Mouse (Mus musculus): ENCODE results near the gene Gm49416. TPM values are rescaled to one million over a fixed set of nuclear protein-coding genes. Genes with fewer than 3 reads are reported as not detected.

Gene Gm49416
- polyA plus RNA-seq, 1 experiment from 2014 or later = not detected

DNA sequence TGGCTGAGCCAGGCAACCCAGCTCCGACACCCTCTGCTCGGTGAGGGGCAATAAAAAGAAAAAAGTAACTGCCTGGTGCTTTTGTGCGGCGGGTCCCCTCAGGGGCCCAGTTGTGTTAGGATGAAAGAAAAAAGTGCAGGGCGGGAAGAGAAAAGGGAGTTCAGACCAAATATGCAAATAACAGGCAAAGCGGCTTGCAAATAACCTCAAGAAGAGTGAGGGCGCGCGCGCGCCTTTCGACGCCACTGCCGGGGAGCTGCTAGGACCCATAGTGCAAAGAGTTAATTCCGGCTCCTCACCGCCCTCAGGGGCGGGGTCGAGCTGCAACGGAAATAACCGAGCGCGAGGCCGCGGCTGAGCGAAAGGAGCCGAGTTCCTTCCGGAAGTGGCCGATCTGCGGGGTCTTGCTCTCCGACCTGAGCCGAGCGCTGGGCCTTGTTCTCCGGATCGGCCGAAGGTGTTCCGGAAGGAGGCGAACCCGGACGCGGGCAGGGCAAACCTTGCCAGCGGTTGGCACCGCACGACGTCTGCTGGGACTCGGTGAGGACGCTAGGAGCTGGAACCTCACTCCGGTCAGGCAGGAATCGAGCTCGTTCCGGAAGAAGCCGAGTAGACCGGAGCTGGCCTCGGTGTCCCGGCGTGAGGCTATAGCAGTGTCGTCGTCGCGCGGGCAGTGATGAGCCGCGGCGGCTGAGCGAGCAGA is 52.9 kb downstream of the Gm49416 start, which contains the start of gene Mta2:
Gene Mta2 (plus strand): TSS at position 361 of the 703 bp plus-strand sequence.
- H3K4me2 ChIP-seq = peak within 1 kb of the TSS; percentile 72
- H3K36me3 ChIP-seq = peaks cover 54% of the 10 kb centered on the region
- WGBS = under 1% methylated on average over 64 of the region's 64 CpGs
- H3K27ac ChIP-seq (ENCODE audit: poor library complexity, severe bottlenecking) = peak within 1 kb of the TSS; percentile 97
- H3K9me3 ChIP-seq (replicated peaks) = no peaks in the 10 kb centered on the region
- peak within 1 kb of the TSS; percentile 98 for H3K9ac ChIP-seq
- peak within 1 kb of the TSS; percentile 88 for H3K4me3 ChIP-seq
- no peaks in the 10 kb centered on the region for H3K27me3 ChIP-seq (replicated peaks)
- ATAC-seq (ENCODE audit: insufficient number of reproducible peaks, low FRiP score) = peak; percentile 93
- H3K4me1 ChIP-seq (replicated peaks) = peaks cover 35% of the 10 kb centered on the region

DNA sequence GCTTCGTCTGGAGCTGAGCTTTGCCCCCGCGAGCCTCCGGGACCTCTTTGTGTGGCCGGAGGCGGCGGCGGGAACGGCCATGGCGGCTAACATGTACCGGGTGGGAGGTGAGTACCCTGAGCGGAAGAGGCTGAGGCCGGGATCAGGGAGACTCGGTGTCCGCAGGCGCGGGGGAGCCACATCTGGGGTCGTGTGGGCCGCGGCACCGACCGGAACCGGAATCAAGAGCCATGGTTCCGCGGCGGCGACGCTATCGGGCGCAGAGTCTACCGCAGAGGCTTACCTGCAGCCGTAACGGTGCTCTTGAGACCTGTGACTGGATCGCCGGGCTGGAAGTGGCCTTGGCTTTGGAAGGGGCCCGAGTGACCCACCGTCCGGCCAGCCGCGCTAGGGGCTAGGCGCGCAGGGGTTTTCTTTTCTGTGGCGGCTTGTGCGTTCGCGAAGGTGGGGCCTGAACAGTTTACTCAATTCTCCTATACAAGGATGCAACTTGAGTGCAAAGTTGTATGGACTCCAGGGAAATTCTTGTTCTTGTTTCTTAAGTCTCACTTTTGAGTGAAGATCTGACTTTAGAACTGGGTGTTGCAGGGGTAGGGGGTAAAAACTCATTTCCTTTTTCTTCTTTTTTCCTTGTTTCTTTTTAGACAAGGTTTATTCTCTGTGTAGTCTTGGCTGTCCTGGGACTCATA is 53.7 kb downstream of the Gm49416 start:
- H3K4me1 ChIP-seq (replicated peaks) = peaks cover 35% of the 10 kb centered on the region
- peak overlapping the region; percentile 98 for H3K9ac ChIP-seq
- WGBS = under 1% methylated on average over 46 of the region's 46 CpGs
- H3K4me3 ChIP-seq = peak overlapping the region; percentile 88
- peak; percentile 68 for ATAC-seq (ENCODE audit: insufficient number of reproducible peaks, low FRiP score)
- H3K27ac ChIP-seq (ENCODE audit: poor library complexity, severe bottlenecking) = peak overlapping the region; percentile 97
- no peaks in the 10 kb centered on the region for H3K9me3 ChIP-seq (replicated peaks)
- peak overlapping the region; percentile 72 for H3K4me2 ChIP-seq
- H3K36me3 ChIP-seq = peaks cover 55% of the 10 kb centered on the region
- no peaks in the 10 kb centered on the region for H3K27me3 ChIP-seq (replicated peaks)

DNA sequence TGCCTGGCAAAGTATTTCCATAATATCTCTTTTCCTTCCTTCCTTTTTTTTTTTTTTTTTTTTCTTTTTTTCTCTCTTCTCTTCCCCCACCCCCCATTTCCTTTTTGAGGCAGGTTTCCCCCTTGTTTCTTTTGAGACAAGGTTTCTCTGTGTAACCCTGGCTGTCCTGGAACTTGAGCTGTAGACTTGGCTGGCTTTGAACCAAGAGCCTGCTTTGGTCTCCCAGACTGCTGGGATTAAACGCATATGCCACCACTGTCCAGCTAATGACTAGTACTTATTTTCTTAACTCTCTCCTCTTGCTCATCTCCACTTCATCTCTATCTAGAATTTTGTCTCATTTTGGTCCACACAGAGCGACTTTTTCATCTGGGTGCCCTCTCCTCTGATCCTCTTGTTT is 54.3 kb downstream of the Gm49416 start:
- peaks cover 57% of the 10 kb centered on the region for H3K36me3 ChIP-seq
- 60% methylated on average over 2 of the region's 2 CpGs for WGBS
- peak overlapping the region; percentile 97 for H3K27ac ChIP-seq (ENCODE audit: poor library complexity, severe bottlenecking)

DNA sequence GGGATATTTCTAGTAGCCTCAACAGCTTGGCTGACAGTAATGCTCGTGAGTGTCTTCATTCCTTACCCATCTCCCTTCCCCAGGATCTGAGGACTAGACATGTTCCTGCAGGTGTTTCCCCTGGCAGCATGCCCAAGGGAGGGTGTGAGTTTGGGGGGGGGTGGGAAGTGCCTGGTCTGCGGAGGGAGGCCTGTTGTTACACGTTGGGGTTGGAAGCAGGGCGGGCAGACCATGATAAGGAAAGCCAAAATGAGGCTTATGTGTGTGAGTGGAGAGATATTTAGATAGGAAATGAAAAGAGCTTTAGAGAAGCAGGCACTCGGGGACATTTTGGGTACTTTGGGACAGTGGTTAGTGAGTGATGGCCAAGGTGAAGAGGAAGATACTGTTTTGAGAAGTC is 55.3 kb downstream of the Gm49416 start:
- Histone ChIP-seq H3K36me3 (peaks cover 58% of the 10 kb centered on the region), H3K9ac (peak overlapping the region; percentile 62; the same call in 1 of the 2 replicates), H3K4me3 (peak overlapping the region; percentile 88), H3K4me1 (replicated peaks) (peaks cover 35% of the 10 kb centered on the region), H3K27me3 (replicated peaks) (no peaks in the 10 kb centered on the region), H3K4me2 (peak overlapping the region; percentile 72), H3K27ac (ENCODE audit: poor library complexity, severe bottlenecking) (peak overlapping the region; percentile 5), H3K9me3 (replicated peaks) (no peaks in the 10 kb centered on the region)
- no peak for ATAC-seq (ENCODE audit: insufficient number of reproducible peaks, low FRiP score)
- 37% methylated on average over 5 of the region's 5 CpGs for WGBS

More for the DNA sequence above, 54.3 kb downstream of the Gm49416 start:
- peak overlapping the region; percentile 98 for H3K9ac ChIP-seq
- H3K4me2 ChIP-seq = peak overlapping the region; percentile 72
- no peaks in the 10 kb centered on the region for H3K9me3 ChIP-seq (replicated peaks)
- peak overlapping the region; percentile 88 for H3K4me3 ChIP-seq
- H3K4me1 ChIP-seq (replicated peaks) = peaks cover 35% of the 10 kb centered on the region
- H3K27me3 ChIP-seq (replicated peaks) = no peaks in the 10 kb centered on the region
- no peak for ATAC-seq (ENCODE audit: insufficient number of reproducible peaks, low FRiP score)

DNA sequence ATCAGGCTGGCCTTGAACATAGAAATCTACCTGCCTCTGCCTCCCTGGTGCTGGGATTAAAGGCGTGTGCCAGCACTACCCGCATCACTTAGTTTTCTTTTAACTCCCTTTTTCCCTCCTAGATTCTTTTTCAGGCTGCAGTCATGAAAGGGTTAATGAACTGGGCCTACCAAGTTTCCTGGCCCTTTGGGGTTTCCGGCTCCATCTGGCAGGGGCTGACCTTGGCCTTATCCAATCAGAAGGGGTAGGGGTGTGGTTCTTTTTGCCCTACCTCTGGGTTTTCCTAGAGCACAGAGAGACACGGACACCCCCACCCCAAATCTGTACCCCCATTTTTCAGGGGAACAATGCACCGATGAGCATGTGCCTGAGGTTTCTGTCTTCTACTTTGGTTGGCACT is 56.0 kb downstream of the Gm49416 start:
- H3K9ac ChIP-seq = peak overlapping the region; percentile 33; the same call in 1 of the 2 replicates

More for the DNA sequence above, 56.0 kb downstream of the Gm49416 start:
- Histone ChIP-seq H3K27ac (ENCODE audit: poor library complexity, severe bottlenecking) (peak overlapping the region; percentile 13), H3K4me1 (replicated peaks) (peaks cover 35% of the 10 kb centered on the region), H3K9me3 (replicated peaks) (no peaks in the 10 kb centered on the region), H3K4me2 (peak overlapping the region; percentile 50), H3K27me3 (replicated peaks) (no peaks in the 10 kb centered on the region), H3K4me3 (peak overlapping the region; percentile 18), H3K36me3 (peaks cover 60% of the 10 kb centered on the region)
- no peak for ATAC-seq (ENCODE audit: insufficient number of reproducible peaks, low FRiP score)
- 39% methylated on average over 5 of the region's 5 CpGs for WGBS

Small RNAs within 50 kb of the gene (microRNA-seq; reads per million reads assigned to microRNA genes)
- not detected for gene Mir5136

Other genes starting within 250 kb of the Gm49416 start
- gene Chrm1, start 225.1 kb upstream of the Gm49416 start, polyA plus RNA-seq (2016; fragmentation: Nextera tagmentation; extraction: Ambion mirVana) = 0.05 TPM in 1 of 2 replicates, not detected in the other
- 87.6 and 88.9 TPM in 2 replicates for gene Slc3a2, start 165.6 kb upstream of the Gm49416 start, polyA plus RNA-seq (2016; fragmentation: Nextera tagmentation; extraction: Ambion mirVana)
- 48.9 and 52.9 TPM in 2 replicates for gene Wdr74, start 153.1 kb upstream of the Gm49416 start, polyA plus RNA-seq (2016; fragmentation: Nextera tagmentation; extraction: Ambion mirVana)
- 1.8 and 2.8 TPM in 2 replicates for gene 1700092M07Rik, start 148.2 kb upstream of the Gm49416 start, polyA plus RNA-seq (2016; fragmentation: Nextera tagmentation; extraction: Ambion mirVana)
- 86.1 and 88.1 TPM in 2 replicates for gene Stx5a, start 147.5 kb upstream of the Gm49416 start, polyA plus RNA-seq (2016; fragmentation: Nextera tagmentation; extraction: Ambion mirVana)
- gene Nxf1, start 131.9 kb upstream of the Gm49416 start, polyA plus RNA-seq (2016; fragmentation: Nextera tagmentation; extraction: Ambion mirVana) = 135 and 149 TPM in 2 replicates
- gene Tmem223, start 117.9 kb upstream of the Gm49416 start, polyA plus RNA-seq (2016; fragmentation: Nextera tagmentation; extraction: Ambion mirVana) = 145 and 146 TPM in 2 replicates
- 49.7 and 51.9 TPM in 2 replicates for gene Tmem179b, start 114.5 kb upstream of the Gm49416 start, polyA plus RNA-seq (2016; fragmentation: Nextera tagmentation; extraction: Ambion mirVana)
- 22.5 and 23.3 TPM in 2 replicates for gene Taf6l, start 102.5 kb upstream of the Gm49416 start, polyA plus RNA-seq (2016; fragmentation: Nextera tagmentation; extraction: Ambion mirVana)
- gene Polr2g, start 90.3 kb upstream of the Gm49416 start, polyA plus RNA-seq (2016; fragmentation: Nextera tagmentation; extraction: Ambion mirVana) = 137 and 145 TPM in 2 replicates
- 3.8 and 4.1 TPM in 2 replicates for gene Zbtb3, start 86.4 kb upstream of the Gm49416 start, polyA plus RNA-seq (2016; fragmentation: Nextera tagmentation; extraction: Ambion mirVana)
- gene Ttc9c, start 69.6 kb upstream of the Gm49416 start, polyA plus RNA-seq (2016; fragmentation: Nextera tagmentation; extraction: Ambion mirVana) = 36.3 and 37.0 TPM in 2 replicates
- 3.8 TPM in 2 replicates for gene Hnrnpul2, start 68.9 kb upstream of the Gm49416 start, polyA plus RNA-seq (2016; fragmentation: Nextera tagmentation; extraction: Ambion mirVana)
- not detected in 2 replicates for gene AC129217.1, start 59.2 kb upstream of the Gm49416 start, polyA plus RNA-seq (2016; fragmentation: Nextera tagmentation; extraction: Ambion mirVana)
- 41.0 and 41.1 TPM in 2 replicates for gene Bscl2, start 51.5 kb upstream of the Gm49416 start, polyA plus RNA-seq (2016; fragmentation: Nextera tagmentation; extraction: Ambion mirVana)
- gene Gng3, start 49.7 kb upstream of the Gm49416 start, polyA plus RNA-seq (2016; fragmentation: Nextera tagmentation; extraction: Ambion mirVana) = 2.5 and 2.9 TPM in 2 replicates
- gene Lrrn4cl, start 38.2 kb upstream of the Gm49416 start, polyA plus RNA-seq (2016; fragmentation: Nextera tagmentation; extraction: Ambion mirVana) = 0.77 and 0.78 TPM in 2 replicates
- 138 and 142 TPM in 2 replicates for gene Ubxn1, start 17.4 kb upstream of the Gm49416 start, polyA plus RNA-seq (2016; fragmentation: Nextera tagmentation; extraction: Ambion mirVana)
- 52.7 and 60.6 TPM in 2 replicates for gene Uqcc3, start 8.0 kb upstream of the Gm49416 start, polyA plus RNA-seq (2016; fragmentation: Nextera tagmentation; extraction: Ambion mirVana)
- gene Lbhd1, start 5.2 kb upstream of the Gm49416 start, polyA plus RNA-seq (2016; fragmentation: Nextera tagmentation; extraction: Ambion mirVana) = 61.5 and 66.4 TPM in 2 replicates
- gene Gm49403, start 5.0 kb upstream of the Gm49416 start, polyA plus RNA-seq (2016; fragmentation: Nextera tagmentation; extraction: Ambion mirVana) = not detected in 2 replicates
- gene 1810009A15Rik, start 73 bp upstream of the Gm49416 start, polyA plus RNA-seq (2016; fragmentation: Nextera tagmentation; extraction: Ambion mirVana) = 64.2 and 64.5 TPM in 2 replicates
- 28.9 and 30.1 TPM in 2 replicates for gene Ints5, start 4.1 kb downstream of the Gm49416 start, polyA plus RNA-seq (2016; fragmentation: Nextera tagmentation; extraction: Ambion mirVana)
- 78.7 and 83.6 TPM in 2 replicates for gene Ganab, start 9.1 kb downstream of the Gm49416 start, polyA plus RNA-seq (2016; fragmentation: Nextera tagmentation; extraction: Ambion mirVana)
- gene B3gat3, start 31.4 kb downstream of the Gm49416 start, polyA plus RNA-seq (2016; fragmentation: Nextera tagmentation; extraction: Ambion mirVana) = 46.6 and 46.8 TPM in 2 replicates
- gene Rom1, start 40.4 kb downstream of the Gm49416 start, polyA plus RNA-seq (2016; fragmentation: Nextera tagmentation; extraction: Ambion mirVana) = 2.4 and 2.5 TPM in 2 replicates
- 13.3 and 13.5 TPM in 2 replicates for gene Eml3, start 40.6 kb downstream of the Gm49416 start, polyA plus RNA-seq (2016; fragmentation: Nextera tagmentation; extraction: Ambion mirVana)
- 106 and 115 TPM in 2 replicates for gene Mta2, start 52.9 kb downstream of the Gm49416 start, polyA plus RNA-seq (2016; fragmentation: Nextera tagmentation; extraction: Ambion mirVana)
- gene Tut1, start 64.9 kb downstream of the Gm49416 start, polyA plus RNA-seq (2016; fragmentation: Nextera tagmentation; extraction: Ambion mirVana) = 17.1 and 19.4 TPM in 2 replicates
- 281 and 282 TPM in 2 replicates for gene Eef1g, start 78.1 kb downstream of the Gm49416 start, polyA plus RNA-seq (2016; fragmentation: Nextera tagmentation; extraction: Ambion mirVana)
- gene Ahnak, start 100.4 kb downstream of the Gm49416 start, polyA plus RNA-seq (2016; fragmentation: Nextera tagmentation; extraction: Ambion mirVana) = 26.0 and 27.1 TPM in 2 replicates
- gene Scgb1a1, start 199.0 kb downstream of the Gm49416 start, polyA plus RNA-seq (2016; fragmentation: Nextera tagmentation; extraction: Ambion mirVana) = not detected in 2 replicates
- gene Asrgl1, start 246.7 kb downstream of the Gm49416 start, polyA plus RNA-seq (2016; fragmentation: Nextera tagmentation; extraction: Ambion mirVana) = 11.3 and 14.1 TPM in 2 replicates

Data from heart, embryonic 12.5 days (tissue).